Mouse (Mus musculus): ENCODE results near the gene Osbpl10.
"Not testable (repeated sequence)": the region's sequence is repeated elsewhere in the genome, so short reads cannot be mapped to it uniquely, and the experiment has no call there.

The Osbpl10 gene

DNA sequence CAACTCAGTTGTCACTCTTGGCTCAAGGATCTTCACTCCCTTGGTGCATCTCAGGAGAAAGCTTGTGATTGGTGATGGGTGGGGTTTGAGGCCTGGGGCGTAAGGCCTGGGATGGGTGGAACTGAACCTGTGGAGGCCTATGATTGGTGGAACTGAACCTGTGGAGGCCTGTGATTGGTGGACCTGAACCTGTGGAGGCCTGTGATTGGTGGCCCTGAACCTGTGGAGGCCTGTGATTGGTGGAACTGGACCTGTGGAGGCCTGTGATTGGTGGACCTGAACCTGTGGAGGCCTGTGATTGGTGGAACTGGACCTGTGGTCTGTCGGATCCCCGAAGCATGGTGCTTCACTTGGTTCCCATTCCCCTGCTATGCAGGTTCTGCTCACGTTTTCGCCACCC is 7.4 kb downstream of the Osbpl10 start:
- no peak for DNase-seq (ENCODE audit: low read depth)

DNA sequence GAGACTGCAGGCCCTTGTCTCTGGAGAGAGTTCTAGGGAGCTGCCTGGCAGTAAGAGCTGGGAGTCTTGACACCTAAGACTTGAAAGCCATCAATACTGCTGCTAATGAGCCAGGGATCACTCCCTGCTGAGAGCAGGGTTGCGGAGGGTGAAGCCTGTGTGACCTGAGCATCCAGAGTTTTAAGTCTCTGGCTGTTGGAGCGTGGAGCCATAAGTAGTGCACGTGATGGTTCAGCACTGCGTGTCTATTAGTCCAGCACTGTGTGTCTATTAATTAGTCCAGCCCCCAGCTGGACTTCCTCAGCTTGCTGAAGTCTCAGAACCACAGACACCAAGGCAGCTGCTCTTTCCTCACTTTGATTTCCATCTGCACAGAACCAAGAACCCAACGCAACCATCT is 8.0 kb downstream of the Osbpl10 start:
- DNase-seq (ENCODE audit: low read depth), result no peak

DNA sequence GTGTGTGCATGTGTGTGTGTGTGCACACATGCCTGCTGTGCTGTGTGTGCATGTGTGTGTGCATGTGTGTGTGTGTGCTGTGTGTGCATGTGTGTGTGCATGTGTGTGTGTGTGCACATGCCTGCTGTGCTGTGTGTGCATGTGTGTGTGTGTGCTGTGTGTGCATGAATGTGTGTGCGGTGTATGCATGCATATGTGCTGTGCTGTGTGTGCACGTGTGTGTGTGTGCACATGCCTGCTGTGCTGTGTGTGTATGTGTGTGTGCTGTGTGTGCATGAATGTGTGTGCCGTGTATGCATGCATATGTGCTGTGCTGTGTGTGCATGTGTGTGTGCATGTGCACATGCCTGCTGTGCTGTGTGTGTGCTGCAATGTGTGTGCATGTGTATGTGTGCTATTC is 9.7 kb downstream of the Osbpl10 start:
- no peak for DNase-seq (ENCODE audit: low read depth)

DNA sequence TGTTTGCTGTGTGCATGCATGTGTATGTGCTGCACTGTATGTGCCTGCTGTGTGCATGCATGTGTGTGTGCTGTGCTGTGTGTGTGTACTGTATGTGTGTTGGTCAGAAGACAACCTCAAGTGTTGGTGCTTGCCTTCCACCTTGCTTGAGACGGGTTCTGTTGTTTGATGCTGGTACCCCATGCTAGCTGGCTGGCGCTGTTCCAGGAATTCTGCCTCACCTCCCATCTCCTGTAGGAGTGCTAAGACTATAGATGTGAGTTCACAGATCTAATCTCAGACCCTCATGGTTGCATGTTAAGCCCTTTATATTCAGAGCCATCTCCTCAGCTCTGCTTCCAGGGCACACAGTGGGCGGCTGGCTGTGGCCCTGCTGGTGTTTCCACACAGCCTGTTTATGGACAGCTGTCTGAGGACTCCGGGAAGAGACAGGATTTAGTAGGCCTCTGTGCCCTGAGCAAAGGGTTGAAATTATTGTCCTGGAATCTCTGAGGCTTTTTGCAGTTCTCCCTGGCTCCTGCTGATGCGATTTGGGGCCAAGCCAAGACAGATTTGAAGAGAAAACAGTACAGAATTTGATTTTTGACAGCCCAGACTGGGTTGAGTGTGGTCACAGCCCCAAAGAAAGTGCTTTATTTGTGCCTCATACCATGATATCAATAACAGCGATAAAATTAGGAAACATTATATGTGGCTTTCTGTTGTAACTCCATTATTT is 10.4 kb downstream of the Osbpl10 start:
- DNase-seq (ENCODE audit: low read depth), result no peak

DNA sequence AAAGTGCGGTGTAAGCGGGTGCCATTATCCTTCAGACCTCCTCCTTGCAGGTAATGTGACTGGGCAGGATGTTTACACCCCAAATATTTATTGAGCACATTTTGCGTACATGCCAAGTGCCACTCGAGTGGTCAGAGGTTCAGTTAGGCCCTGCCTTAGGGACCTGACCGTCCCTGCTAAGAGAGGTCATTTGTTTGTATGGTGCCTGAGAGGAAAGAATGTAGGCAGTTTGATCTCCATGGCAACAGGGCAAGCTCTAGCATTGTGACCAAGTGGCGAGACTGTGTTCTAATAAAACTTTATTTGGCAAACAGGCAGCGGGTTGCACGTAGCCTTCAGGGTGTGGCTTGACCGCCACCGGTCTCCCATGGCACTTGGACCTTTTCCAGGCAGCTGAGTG is 12.1 kb downstream of the Osbpl10 start:
- no peak for DNase-seq (ENCODE audit: low read depth)

DNA sequence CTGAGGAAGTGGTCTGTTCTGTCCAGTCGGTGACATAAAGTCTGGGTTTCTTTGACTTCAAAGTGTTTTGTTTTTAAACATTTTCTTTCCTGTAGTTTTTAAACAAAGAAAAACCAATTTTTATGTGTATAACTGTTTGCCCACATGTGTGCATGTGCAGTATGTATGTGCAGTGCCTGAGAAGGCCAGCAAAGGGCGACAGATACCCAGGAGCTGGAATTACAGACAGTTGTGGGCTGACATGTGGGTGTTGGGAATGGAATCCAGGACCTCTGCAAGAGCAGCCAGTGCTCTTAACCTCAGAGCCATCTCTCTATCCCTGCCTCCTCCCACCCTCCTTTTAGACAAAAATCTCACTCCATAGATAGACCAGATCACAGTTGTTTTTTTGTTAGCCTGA is 14.2 kb downstream of the Osbpl10 start:
- no peak for DNase-seq (ENCODE audit: low read depth)

DNA sequence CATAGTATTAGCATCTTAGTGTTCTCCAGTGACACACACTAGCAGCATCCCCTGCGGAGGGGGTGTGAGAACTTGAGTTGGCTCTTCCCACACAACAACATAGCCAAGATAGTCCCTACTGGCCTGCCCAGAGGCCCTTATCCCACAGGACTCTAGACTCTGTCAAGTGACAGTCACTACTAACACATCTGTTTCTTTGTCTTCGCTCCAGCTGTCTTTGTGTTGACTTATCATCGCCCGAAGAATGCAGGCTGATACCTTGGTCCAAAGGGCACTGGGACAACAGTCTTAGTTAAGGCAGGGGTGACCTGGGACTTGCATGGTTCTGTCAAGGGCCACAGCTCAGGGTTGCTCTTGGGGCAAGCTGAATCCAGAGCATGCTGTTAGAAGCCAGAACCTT is 16.9 kb downstream of the Osbpl10 start:
- DNase-seq (ENCODE audit: low read depth), result no peak

DNA sequence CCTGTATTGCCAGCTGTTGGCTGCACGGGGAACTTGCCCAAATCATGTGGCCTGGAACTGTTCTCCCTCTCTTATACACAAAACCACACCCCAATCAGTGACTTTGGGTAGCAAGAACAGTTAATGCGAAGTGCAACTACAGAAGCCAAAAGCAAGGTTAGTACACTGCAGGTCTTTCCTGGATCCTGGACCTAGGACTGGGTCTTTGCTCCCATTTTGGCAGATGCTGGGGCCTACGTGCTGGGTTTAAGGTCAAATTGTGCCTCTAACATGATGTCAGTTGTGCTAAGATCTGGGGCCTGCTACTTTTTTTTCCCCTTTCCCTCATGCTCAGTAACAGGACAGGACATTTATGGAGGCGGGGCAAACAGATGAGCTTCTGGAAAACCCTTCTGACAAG is 17.3 kb downstream of the Osbpl10 start:
- no peak for DNase-seq (ENCODE audit: low read depth)

DNA sequence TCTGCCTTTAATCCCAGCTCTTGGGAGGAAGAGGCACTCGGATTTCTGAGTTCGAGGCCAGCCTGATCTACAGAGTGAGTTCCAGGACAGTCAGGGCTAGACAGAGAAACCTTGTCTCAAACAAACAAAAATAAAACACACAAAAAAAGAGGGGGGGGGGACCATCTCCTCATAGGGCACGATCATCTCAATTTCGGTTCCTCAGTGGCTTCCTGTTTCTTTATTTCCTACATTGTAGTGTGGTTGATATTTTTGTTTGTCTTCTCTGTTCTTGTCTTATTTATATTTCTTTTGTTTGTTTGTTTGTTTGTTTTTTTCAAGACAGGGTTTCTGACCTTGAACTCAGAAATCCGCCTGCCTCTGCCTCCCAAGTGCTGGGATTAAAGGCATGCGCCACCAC is 18.1 kb downstream of the Osbpl10 start:
- no peak for DNase-seq (ENCODE audit: low read depth)

DNA sequence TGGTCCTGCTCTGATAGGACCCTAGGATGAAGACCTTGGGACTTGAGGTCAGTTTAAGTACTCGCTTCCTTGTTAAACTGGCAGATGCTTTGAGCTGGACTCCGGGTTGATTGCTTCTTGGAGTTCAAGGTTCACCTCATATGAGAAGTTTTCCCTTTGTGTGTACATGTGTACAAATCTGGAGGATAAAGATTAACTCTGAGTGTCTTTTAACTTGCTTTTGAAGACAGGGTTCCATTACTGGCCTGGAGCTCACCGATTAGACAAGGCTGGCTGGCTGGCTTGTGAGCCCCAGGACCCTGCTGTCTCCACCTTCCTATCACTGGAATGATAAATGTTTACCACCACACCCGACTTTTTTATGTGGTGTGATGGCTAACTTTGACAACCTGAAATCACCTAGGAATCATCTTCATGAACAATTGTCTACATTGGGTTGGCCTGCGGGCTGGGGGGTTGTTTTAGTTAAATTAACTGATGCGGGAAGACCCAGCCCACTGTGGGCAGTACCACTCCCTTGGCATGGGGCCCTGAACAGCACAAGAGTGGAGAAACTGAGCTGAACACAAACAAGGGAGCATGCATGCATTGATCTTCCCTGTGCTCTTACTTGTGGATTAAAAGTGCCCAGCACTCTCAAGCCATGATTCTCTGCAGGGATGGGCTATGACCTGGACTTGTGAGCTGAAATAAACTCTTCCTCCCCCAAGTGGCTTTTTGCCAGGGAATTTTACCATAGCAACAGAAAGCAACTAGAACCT is 20.8 kb downstream of the Osbpl10 start:
- DNase-seq (ENCODE audit: low read depth), result no peak

DNA sequence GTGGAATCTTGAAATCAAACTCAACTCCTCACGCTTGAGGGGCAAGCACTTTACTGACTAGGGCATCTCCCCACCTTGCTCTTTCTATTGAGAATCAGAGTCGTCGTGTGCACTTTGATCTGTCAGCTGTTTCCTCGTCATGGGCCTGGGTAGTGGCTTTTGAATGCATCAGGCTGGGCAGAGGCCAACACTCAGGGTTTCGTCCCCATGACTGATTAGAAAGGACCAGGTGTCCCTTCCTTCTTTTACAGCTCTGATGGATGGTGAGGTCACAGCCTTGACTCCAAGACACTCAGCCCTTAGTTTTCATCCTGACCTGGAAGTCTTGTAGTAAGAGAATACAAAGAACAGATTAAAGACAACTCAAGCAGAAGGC is 21.4 kb downstream of the Osbpl10 start:
- no peak for DNase-seq (ENCODE audit: low read depth)

DNA sequence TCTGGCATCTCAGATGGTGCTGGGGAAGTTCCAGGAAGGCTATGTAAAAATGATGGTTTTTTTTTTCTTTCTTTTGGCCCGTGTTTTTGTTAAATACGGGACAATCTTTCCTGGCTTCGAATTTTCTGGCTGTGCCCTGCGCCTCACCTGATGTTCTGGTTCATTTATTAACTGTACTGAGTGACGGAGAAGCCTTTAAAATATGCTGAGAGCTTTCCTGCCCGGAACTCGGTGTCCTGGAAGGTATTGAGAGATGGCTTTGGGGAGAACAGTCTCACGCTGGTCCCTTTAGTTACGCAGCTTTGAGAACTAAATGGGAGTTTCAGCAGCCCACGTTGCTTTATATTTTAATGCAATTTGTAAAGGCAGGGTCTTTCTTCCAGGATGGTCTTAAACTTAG is 27.1 kb downstream of the Osbpl10 start:
- no peak for DNase-seq (ENCODE audit: low read depth)

DNA sequence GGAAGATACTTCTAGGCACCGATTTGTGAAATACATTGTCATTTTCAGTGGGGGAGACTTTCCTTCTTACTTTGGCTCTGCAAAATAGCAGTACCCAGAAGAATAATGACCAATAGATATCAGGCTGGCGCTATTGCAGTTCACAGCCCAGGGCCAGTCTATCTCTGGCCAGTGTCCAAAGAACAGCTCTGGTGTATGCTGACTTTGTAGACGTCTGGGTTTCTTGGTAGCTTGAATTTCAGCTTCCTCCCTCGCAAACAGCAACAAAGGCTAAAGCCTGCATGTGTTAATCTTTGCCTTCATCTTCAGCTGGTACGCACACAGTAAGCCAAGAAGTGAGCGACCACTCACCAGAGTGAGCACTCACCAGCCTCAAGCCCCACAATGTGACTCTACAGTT is 29.4 kb downstream of the Osbpl10 start:
- no peak for DNase-seq (ENCODE audit: low read depth)

DNA sequence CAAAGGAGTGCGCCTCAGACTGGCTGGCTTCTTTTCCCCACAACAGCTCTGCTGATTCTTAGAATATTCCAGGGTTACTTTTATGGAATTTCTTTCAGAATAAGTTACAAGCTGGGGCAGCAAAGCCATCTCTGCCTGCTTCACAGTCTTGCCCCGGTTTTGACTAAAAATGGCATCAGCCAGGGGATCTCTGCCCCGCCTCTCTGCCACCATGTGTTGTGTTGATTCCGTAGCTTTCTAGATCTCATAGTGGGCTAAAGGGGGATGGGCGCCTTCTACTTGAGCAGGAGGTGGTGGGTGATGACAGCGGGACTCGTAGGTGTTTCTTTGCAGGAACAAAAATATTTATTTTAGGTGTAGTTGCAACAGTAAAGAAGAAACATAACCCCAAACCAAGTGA is 29.8 kb downstream of the Osbpl10 start:
- no peak for DNase-seq (ENCODE audit: low read depth)

DNA sequence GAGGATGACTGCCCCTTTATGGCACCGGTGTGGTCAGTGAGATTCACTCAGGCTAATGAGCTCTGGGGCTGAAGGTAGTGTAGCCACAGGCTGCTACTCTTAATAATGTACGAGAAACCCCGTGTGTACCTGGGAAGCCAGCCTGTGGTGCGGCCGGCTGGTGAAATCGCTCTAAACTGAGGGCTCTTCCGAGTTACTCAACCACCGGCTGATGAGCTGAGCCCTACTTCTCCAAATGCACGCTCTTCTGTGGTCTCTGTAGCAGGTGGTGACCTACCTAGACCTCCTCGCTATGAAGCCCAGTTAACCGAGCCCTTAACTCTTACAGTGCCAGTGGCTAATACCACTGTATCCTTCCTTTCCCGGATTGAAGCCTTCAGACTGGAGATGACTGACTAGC is 34.0 kb downstream of the Osbpl10 start:
- no peak for DNase-seq (ENCODE audit: low read depth)

DNA sequence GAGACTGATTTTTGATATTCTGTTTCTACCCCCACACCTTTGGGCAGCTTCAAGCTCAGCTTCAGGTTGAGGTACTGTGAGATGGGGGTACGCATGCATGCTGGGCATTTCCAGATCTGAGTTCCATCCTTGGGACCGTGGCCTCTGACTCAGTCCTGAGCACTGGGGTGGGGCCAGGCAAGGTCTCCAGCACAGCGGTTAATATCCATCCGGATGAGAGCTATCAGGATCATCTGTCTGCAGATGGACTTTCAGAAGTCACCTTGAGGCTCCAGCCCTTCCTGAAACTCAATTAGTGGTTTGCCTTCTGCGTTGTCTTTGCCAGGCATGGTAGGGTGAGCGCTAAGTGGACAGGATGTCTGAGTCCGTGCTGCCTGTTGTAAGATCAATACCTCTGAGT is 41.8 kb downstream of the Osbpl10 start:
- DNase-seq (ENCODE audit: low read depth), result no peak

DNA sequence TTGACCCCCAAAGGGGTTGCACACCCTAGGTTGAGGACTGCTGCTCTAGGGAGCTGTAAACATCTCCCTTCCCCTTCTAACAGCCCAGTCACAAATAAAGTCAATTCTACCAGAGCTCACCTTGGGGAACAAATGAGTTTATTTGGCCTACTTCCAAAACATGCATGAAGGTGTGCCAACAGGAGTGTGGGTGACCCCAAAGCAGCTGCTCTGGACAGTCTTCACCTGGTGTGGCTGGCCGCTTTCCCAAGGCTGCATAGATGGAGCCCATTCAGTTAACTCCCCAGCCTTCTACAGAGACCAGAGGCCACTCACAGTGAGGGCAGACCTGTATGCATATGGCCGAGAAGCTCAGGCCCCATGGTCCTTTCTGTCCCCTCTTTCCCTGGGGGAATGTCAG is 43.0 kb downstream of the Osbpl10 start:
- no peak for DNase-seq (ENCODE audit: low read depth)

DNA sequence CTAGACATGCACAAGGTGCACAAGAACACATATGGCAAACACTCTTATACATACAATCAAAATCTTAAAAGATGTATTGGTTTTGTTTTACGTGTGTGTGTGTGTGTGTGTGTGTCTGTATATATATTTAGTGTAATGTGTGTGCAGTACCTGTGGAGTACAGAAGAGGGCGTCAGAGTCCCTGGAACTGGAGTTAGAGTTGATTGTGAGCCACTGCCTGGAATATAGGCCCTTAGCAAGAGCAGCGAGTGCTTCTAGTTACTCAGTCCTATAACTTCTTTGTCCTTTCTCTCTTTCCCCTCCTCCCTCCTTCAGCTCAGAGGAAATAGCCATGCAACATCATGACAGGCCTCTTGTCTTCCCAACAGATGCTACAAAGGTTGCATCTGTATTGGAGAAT is 44.8 kb downstream of the Osbpl10 start:
- DNase-seq (ENCODE audit: low read depth), result no peak

DNA sequence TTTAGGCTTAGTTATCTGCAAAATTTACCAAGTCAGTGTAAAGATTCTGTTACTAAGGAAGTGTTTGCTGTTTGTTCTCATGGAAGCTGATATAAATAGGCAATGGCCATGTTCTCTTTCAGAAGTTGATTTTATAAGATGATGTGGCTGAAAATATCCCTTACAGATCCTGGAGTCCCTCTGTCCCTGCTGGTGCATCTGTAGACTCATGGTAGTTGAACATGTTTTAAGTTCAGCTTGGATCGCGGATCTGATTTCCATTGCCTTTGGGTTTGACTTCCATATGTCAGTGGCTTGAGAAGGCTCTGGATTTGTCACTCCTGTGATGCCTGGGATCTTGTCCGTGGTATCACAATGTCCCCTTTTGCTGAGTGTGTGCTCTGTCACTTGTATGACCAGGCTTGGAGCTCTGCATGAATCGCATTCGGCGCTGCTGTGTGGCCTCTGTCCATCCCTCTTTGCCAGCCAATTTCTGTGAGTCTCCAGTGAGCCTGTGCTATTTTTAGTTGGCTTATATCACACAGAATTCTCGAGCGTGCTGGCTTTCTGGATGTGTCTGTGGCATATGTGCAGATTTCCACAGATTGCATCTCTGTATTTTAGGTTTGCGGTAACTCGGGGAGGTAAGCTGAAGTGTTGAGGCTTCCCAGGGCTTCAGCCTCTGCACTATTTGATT is 45.5 kb downstream of the Osbpl10 start:
- DNase-seq (ENCODE audit: low read depth), result no peak

DNA sequence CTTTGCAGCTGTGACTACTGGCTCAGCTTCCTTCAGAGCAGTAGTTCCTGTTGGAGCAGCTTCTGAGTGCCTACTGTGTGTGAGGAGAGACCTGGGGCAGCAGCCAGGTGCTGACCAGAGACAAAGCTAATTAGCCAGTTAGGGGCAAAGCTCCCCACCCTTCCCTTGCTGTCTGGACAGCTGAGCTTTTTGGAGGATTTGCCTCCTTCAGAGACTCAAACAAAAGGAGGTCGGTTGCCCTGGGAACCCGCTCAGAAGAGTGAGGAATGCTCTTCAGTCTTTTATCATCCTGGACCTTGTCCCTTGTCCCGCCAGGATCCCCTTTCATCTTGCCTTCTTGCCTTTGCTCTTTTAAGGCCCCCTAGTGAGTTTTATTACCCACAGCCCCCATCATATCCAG is 50.9 kb downstream of the Osbpl10 start:
- DNase-seq (ENCODE audit: low read depth), result no peak

DNA sequence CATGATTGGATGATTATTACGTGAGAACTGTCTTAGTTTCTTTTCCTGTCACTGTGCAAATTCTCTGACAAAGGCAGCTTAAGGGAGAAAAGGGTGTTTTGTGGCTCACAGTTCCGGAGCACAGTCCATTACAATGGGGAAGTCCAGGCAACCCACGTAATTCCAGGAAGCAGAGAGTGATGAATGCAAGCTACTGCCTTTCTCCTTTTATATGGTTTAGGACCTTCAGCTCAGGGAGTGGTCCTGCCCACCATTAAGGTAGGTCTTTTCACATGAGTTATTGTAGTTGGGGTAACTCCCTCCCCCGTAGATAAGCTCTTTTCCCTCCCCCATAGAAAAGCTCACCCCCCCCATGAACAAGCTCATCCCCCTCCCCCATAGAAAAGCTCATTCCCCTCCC is 52.2 kb downstream of the Osbpl10 start:
- DNase-seq (ENCODE audit: low read depth), result no peak

DNA sequence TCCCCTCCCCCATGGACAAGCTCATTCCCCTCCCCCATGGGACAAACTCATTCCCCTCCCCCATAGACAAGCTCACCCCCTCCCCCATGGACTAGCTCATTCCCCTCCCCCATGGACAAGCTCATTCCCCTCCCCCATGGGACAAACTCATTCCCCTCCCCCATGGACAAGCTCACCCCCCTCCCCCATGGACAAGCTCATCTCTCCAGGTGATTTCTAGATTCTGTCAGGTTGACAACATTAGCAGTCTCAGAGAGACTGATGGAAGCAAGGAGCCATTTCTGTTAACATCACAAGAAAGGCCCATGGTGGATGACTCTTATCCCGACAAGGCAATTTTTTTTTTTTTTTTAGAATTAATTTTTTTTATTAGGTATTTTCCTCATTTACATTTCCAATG is 52.7 kb downstream of the Osbpl10 start:
- not testable (repeated sequence) for DNase-seq (ENCODE audit: low read depth)

DNA sequence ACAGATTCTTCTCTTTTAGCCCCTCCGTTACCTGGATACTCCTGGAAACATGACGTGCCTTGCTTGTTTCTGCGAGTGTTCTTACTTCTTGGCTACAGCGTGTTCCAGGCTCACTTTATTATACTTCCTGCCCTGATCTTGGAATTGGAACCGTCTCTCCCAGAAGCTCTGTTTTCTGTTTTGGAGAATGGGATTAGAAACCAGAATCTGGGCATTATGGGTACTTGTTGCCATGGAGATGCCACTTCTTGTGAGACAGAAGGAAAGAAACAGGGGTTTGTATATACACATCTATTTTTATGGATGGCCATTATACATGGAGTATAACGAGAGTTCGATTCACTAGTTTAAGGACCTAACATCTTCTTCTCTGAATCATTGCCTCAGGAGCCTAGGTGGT is 54.4 kb downstream of the Osbpl10 start:
- no peak for DNase-seq (ENCODE audit: low read depth)

Data from c-Kit-positive CD71-negative TER-119-negative erythroid progenitor cells, embryonic 14.5 days (primary cell).